Mouse (Mus musculus) gonadal fat pad, adult 2 months (tissue): ENCODE results near the gene Tbx10. TPM values are rescaled to one million over a fixed set of nuclear protein-coding genes. Genes with fewer than 3 reads are reported as not detected.
"Not testable (repeated sequence)": the region's sequence is repeated elsewhere in the genome, so short reads cannot be mapped to it uniquely, and the experiment has no call there.

Experiments used
- DNase-seq: peaks from one replicate; pipeline ENCODE4 v3.0.0-alpha.2; 2012; ENCODE audit warnings: low read depth
- polyA plus RNA-seq: library from polyadenylated mRNA; depleted of rRNA; stranded (reverse); fragments of >200 nt; gene quantifications from 2 replicates; pipeline ENCODE4 v1.2.3, GENCODE M21; 2012; rRNA removed

The Tbx10 gene
- not detected in 2 replicates for polyA plus RNA-seq

DNA sequence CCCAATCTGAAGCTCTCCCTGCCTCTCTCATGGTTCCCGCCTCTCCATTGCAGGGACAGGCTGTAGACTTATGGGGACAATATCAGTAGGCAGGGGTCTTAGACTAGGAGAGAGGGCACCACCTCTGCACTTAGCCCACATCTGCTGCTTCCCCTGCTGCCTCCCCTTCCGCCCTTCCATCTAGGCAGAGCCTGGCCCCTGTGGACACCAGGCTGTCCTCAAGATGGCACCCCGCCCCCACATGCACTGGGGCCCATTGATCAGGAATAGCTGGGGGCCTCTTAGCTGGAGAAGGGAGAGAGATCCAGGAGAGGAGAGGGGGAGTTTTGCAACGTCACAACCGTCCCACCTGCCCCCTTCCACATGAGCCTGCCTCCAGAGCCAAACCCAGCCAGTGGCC, at the start of gene Tbx10:
Gene Tbx10 (plus strand): TSS at position 337 of the 400 bp plus-strand sequence.
- DNase-seq, result no peak

DNA sequence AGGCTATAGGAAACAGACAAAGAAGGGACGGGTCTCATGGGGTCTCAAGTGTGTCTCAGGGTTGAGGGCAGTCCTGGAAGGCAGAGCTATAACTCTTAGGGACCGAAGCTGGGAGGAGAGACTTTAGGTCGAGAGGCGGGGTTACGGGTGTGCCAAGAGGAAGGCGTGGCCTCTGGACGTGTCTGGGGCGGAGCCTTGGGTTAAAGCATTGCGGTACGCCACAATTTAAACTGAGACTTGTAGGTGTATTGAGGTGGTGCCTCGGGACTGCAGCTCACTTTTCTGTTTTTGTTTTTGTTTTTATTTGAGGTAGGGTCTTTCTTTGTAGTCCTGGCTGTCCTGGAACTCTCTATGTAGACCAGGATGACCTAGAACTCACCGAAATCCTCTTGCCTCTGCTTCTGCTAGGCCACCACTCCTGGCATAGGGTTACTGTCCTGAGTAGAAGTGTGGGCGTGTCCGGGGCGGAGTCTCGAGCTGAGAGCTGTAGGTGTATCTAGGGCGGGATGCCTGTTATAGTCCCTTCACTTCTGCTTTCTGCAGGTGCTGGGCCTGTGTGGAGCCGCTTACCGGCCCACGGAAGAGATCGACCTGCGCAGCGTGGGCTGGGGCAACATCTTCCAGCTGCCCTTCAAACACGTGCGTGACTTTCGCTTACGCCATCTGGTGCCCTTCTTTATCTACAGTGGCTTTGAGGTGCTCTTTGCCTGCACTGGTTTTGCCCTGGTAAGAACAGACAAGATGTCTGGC, 49.4 kb upstream of the Tbx10 start:
- no peak for DNase-seq

DNA sequence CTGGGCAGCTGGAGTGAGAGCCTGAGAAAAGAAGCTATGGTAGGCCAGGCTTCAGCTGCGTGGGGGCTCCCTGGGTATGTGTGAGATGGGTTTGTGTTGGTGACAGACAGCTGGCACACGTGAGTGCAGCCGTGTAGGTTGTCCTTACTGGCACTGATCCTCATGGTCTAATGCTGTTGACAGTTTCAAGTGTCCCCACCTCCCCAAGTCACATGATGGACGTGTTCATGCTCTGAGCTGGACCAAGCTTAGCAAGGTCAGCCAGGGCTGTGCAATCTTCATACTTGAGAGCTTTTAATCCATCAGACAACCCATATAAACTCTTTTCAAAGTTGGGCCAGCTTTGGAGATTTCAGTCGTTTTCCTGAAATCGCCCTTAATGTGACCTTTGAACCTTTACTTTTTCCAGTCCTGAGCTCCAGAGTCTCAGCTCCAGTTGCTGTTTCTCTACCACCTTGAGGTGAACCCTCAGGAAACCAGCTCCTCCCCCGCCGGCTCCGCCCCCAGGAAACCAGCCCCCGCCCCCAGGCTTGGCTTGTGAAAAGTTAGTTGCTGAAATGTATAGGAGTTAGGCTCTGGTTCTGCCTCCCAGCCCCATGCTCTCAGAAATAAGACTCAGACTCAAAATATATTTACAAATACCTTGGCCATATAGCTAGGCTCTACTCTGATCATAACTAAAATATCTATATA, 46.5 kb upstream of the Tbx10 start:
- DNase-seq, result no peak

DNA sequence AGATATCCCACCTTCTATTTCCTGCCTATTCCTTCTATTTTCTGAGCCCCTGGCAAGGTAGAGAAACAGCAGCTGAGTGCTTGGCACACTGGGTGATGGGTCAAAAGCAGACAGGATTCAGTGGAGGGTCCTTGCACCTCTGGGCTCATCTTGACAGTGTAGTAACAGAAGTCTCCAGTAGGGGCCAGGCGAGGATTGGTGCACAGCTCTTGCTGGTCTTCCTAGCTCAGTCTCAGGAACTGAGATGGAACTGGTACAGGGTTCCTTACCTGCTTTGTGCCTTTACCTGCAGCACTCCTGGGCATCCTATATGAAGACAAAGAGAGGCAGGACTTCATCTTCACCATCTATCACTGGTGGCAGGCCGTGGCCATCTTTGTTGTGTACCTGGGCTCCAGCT, 45.8 kb upstream of the Tbx10 start:
- no peak for DNase-seq

DNA sequence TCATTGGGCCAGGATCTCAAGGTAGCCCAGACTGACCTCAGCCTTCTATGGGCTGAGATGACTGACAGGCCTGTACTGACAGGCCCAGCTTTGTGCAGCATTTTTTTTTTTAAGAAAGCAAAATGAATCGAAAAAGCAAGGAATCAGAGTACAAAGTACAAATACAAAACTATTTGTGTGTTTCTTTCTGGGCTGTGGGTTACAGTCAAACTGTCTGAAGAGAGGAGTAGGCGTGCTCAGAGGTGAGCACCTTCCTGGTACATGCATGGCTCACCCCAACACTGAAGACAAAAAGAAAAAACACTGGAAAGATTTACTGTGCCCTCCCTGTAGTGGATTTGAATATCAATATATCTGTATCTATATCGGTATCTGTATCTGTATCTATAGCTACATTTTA, 44.7 kb upstream of the Tbx10 start:
- no peak for DNase-seq

DNA sequence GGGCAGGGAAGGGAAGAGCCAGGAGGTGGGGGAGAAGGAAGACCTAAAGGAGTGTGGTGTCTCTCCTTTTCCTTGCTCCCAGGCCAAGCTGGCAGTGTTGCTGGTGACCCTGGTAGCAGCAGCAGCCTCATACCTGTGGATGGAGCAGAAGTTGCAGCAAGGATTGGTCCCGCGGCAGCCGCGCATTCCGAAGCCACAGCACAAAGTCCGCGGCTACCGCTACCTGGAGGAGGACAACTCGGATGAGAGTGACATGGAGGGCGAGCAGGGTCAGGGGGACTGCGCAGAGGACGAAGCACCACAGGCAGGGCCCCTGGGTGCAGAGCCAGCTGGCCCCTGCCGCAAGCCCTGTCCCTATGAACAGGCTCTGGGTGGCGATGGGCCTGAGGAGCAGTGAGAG, 44.0 kb upstream of the Tbx10 start:
- no peak for DNase-seq

DNA sequence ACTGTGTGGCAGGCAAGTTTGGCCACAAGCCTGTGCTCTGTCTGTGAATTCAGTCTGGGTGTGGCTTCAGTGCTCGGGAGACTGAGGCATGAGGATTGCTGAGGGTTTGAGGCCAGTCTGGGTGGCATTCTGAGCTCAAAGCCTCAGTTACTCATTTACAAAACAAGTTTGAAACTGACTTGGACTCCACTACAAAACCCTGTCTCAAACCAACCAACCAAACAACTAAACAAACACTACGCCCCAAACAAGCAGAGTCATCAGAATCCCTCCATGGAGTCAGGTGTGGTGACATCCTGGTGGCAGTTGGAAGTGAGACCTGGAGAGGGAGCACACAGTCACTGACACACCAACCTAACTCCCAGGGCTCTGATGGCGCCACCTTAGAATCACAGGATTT, 42.2 kb upstream of the Tbx10 start:
- DNase-seq, result no peak

DNA sequence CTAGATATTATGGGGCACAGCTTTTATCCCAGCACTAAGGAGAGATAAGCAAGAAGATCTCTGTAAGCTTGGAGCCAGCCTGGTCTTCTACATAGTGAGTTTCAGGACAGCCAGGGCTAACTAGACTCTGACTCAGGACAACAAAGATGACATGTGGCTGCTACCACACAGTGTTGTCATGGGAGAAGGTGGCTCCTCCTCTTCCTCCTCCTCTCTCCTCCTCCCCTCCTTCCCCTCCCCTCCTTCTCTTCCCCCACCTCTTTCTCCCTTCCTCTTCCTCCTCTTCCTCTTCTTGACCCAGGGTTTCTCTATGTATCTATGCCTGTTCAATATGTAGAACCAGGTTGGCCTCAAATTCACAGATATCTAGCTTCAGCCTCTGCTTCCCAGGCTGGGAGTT, 41.1 kb upstream of the Tbx10 start:
- no peak for DNase-seq

DNA sequence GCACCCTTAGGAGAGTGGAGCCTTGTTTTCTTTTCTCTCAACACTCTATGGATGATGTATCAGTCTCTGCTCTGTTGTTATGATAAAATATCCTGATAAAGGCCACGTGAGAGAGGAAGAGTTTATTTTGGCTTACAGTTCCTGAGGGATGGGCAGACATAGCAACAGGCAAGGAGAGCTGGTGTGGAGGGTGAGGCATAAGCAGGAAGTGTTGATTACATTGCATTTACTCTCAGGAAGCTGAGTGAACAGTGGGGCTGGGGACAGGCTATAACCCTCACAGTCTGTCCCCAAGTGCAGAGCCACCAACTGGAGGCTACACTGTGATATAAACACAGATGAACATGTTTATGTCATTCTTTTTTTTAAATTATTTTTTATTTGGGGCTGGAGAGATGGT, 40.5 kb upstream of the Tbx10 start:
- no peak for DNase-seq

DNA sequence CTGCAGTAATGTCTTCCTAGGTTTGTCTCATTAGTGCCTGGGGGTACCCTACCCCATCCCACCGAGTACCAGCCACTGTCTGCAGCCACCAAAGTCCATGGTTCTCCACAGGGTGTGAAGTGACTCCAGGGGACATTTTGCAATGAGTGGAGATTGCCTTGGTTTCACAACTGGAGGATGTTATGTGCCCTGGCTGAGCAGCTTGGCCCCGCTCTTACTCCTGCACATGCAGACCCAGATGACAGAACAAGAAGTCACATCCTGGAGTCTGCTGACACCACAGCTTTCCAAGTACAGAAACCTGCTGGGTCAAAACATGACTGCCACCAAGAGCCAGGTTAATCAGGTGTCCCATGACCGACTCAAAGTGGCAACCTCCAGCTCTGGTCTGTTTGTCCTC, 37.5 kb upstream of the Tbx10 start:
- DNase-seq, result no peak

DNA sequence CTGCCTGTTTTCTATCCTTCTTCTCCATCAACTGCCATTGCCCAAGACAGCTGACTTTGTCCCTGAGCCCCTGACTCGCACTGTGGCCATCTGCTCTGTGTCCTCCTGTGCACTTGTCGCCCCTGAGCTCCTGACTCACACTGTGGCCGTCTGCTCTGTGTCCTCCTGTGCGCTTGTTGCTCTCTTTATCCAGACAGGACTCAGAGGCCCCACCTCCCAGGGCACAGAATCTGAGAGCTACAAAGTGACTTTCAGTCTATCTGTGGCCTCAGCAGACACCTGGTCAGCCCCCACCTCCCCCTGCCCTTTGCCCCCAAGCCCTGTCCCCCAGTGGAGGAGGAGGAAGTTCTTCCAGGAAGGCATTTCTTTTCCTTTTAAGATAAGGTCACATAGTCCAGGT, 36.7 kb upstream of the Tbx10 start:
- DNase-seq, result no peak

DNA sequence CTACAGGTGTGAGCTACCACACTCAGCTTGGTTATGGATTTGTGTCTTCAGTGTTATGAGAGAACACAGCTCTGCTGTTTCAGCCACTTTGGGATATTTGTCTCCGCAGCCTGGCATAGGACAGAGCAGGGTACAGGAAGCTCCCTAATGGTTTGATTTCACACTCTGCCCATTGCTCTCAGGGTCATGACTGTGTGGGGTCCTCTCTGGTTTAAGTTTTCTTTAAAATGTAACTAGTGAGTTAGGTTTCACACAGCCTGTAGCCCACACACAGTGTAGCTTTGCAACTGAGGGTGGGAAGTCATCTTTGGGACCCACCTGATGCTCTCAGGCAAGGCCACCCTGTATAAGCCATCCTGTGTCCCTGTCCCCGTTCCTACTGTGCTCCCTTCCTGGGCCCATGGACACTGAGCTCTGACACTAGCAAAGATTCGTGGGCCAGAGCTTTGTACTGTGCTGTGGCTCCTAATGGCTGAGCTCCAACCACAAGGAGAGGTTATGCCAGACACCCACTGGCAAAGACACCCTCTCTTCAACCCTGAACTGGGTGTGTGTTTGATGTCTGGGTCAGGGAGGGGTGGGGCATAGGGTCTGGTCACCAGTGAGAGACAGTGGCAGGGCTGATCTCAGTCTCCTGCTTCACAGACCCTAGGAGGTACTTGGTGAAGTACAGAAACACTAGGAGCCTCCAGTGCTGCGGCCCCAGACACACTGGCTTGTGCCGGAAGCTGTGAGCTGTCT, 35.1 kb upstream of the Tbx10 start:
- not testable (repeated sequence) for DNase-seq

DNA sequence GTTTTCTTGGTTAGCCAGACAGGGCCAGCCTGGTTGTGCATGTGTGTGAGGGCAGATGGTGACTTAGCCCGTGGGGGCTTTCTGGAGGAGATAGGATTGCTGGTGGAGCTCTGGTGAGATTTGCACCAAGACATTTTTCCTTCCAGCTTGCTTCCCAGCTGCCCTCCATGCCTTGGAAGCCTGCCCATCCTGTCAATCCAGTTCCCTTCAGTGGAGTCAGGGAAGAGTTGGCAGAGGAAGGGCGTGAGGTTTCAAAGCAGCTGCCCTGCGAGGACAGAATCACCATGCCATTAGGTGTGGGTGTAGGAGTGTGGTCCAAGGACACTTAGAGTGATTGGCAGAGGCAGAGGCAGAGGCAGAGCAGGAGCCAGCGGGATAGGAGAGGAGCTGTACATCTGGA, 34.1 kb upstream of the Tbx10 start, which contains the start of gene Aldh3b3:
Gene Aldh3b3 (plus strand): TSS at position 176 of the 400 bp plus-strand sequence.
- no peak for DNase-seq

DNA sequence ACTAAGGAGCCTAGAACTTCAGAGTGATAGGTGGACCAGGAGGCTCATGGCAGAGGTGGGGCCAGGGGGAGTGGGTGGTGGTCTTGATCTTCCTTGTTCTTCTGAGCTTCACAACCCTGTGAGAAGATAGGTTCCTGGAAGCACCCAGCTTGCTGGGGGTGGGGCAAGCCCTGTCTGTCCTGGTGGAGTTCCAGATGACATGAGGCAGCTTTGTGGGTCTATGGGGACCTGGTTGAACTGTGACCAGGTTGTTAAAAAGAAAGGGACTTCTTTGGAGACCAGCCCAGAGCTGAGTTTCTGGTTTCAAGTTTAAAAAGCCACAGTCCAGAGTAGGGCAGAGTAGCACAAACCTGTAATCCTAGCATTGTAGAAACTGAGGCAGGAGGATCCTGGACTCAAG, 33.5 kb upstream of the Tbx10 start:
- DNase-seq, result no peak

DNA sequence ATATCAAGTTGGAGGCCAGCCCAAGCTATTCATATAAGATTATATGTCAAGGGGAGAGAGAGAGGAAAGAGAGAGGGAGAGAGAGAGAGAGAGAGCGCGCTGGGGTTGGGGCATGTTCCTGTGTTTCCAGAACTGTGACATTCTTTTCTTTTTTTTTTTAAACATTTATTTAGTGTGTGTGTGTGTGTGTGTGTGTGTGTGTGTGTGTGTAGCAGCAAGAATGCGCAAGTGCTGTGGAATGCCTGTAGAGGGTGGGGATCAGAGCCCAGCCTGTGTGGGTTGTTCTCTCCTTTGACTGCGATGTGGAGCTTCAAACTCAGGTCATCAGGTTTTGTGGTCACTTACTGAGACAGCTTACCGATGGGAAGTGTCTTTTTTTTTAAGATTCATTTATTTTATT, 32.3 kb upstream of the Tbx10 start:
- DNase-seq, result no peak

DNA sequence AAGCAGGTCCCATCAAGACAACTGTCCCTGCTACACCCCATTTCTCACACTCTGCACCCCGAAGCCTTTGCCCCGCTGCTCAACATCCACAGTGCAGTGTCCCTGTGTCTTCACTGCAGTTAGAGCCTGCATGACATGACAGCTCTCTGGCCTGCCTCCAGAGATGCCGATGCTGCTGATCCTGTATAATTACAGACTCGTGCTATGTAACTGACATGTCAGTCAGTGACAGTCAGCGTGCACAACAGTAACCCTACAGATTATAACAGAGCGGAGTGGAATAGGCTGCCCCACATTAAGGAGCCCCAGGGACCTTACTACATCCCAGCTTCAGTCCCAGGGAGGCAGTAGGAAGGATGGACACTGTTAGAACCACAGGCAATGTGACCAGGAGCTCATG, 30.7 kb upstream of the Tbx10 start:
- not testable (repeated sequence) for DNase-seq

DNA sequence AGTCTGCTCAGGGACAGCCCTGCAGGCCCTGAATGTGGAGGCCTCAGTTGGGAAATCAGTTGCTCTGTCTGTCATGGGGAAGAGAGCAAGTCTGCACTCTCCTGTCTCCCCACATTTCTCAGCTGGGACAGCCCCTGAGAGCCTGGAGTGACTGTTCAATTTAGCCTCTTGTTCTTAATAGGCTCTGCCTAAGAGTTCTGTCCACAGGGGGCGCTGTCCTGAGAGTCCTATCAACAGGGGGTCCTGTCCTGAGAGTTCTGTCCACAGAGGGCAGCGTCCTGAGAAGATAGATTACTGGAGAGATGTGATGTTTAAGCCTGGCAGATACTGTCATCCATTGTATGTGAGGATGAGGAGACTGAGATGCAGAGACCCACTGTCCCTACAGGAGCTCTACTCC, 30.1 kb upstream of the Tbx10 start:
- no peak for DNase-seq

DNA sequence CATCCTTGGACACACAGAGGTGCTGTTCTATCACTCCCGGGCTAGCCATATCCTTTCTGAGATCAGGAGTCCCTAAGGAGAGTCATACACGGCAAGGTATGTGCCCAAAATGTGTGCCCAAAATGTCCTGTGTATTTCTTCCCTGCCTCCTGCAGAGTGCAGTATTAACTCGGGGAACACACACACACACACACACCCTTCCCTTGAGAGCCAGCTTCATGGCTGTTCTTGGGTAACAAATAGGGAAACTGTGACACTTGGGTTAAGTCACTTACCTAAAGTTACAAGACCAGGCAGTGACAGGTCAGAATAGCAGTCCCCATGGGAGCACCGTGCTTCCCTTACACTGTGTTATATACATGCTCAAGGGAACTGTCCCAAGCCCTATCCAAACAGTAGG, 28.5 kb upstream of the Tbx10 start:
- no peak for DNase-seq

DNA sequence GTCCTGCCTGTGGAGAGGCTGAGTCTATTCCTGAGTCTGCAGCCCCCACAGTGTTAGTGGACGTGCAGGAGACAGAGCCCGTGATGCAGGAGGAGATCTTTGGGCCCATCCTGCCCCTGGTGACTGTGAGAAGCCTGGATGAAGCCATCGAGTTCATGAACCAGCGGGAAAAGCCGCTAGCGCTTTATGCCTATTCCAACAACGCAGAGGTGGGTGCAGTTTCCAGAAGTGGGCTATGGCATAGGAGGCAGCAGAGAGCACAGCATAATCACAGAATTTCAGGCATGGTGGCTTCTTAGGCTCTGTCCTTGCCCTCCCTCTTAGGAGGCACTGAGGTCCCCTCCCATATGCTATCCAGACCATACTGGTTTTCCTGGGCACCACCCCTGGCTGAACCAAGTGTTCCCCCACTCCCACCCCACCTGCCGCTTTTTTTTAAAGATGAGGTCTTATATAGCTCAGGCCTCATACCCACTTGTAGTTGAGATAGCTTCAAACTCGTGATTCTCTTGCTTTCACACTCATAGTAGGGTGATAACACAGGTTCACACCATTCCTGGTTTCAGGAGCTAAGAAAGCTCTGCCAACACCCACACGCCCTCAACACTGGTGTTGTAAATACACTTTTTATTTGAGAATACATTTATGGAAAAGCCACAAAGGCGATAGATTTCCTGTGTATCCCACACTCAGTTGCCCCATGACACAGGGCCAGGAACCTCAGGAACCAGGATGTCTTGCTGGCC, 26.0 kb upstream of the Tbx10 start:
- DNase-seq, result no peak

DNA sequence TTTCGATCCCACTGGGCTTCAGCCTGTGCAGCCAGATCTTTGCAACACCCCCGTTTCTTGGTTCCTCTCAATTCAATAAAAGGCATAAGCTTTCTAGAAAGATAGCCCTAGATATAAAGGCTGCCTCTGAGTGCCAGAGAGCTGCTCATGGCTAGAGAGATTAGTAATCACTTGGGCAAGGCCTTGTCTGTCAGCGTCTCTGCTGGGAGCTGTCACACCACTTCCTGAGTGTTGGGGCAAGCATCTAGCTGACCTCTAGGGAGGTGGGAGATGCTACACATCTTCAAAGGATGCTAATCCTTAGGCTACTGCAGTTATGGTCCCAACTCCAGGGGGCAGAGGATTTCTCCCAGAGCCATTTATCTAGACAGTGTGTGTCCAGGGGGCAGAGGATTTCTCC, 25.3 kb upstream of the Tbx10 start:
- no peak for DNase-seq

DNA sequence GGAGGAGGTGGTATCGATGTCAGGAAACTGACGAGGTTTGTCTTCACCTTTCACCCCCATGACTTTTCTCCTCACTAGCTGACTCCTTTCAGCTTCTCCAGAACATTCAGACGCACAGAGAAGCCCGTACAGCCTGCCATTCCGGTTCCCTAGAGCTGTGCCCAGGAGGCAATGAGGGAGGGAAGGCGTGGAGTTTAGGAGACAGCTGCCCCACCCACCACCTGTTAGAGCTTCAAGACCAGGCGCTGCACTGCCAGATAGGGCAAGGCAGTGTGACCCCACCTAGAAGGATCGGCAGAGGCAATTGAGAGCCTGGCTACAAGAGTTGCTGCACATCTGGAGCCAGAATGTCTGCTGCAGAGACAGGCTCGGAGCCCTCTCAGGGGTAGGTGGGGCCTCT, 20.3 kb upstream of the Tbx10 start, which contains the start of gene Aldh3b2:
Gene Aldh3b2 (plus strand): TSS at position 100 of the 400 bp plus-strand sequence.
- peak; percentile 75 for DNase-seq

DNA sequence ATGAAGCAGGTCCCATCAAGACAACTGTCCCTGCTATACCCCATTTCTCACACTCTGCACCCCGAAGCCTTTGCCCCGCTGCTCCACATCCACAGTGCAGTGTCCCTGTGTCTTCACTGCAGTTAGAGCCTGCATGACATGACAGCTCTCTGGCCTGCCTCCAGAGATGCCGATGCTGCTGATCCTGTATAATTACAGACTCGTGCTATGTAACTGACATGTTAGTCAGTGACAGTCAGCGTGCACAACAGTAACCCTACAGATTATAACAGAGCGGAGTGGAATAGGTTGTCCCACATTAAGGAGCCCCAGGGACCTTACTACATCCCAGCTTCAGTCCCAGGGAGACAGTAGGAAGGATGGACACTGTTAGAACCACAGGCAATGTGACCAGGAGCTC, 17.9 kb upstream of the Tbx10 start:
- DNase-seq, result not testable (repeated sequence)
